Mouse (Mus musculus) CD8-positive naive resting alpha-beta T cell, adult 2 months (primary cell): ENCODE measurements around the gene Sh2b2.

Experiments used
- DNase-seq, 2 experiments: peaks; one replicate each; pipeline ENCODE4 v3.0.0; 2022; ENCODE audit warnings: low read depth in 2 of 2, low spot score in 2 of 2

Sh2b2 gene

DNA sequence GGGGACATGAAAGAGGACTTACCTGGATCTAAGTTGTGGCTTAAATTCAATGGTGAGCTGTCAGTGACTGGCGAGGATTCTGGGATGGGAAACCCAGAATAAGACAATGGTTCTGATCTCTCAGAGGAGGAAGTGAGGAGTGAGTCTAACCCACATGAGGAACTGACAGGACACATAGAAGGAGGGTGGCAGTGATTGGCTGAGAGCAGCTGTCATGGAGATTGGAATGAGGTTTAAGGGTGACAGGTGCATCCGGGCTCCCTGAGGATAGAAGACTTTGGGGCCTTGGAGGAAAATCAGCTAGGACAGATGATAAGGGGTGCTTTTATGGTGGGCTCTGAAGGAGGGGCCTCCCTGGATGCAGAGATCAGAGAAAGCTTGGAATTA, at the start of gene Sh2b2:
Sh2b2 (minus strand) TSS at position 105 of the 387 bp plus-strand sequence.
- no peak for DNase-seq

DNA sequence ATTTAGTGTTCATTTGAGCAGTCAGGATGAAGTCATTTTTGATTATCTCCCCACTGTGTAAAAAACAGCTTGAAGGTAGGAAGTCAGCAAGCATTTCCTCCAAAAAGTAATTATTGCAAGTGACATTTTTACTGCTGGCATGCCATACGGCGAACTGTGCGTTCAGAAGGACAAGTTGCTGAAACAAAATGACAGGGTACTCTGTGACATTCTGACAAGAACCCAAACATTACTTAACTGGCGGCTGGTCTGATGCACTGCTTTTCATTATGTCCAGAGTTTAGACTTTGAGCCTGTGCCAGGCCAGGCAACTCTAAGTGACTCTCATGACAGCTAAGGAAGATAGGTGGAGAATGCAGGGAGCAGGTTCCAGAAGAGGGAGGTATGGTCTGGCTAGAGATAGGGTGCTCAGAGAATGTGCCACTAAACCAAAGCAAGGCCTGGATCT, 46.6 kb upstream of the Sh2b2 start:
- DNase-seq: no peak

DNA sequence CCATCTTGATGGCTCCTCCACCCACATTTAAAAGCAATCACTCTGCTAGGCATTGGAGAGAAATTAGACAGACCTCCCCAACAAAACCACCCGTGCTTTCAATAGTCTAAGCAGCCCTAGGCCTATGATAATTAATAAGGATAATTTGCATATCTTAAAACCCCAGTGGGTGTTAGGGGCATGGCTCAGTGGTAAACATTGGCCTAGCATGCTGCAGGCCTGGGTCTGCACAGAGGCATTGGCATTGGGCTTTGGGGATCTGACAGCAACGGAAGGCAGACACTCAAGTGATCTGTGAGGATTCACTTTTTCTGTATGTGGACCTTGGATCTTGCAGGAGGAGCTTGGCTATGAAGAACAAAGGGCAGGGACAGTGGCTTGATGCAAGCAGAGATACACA, 46.0 kb upstream of the Sh2b2 start:
- no peak for DNase-seq

DNA sequence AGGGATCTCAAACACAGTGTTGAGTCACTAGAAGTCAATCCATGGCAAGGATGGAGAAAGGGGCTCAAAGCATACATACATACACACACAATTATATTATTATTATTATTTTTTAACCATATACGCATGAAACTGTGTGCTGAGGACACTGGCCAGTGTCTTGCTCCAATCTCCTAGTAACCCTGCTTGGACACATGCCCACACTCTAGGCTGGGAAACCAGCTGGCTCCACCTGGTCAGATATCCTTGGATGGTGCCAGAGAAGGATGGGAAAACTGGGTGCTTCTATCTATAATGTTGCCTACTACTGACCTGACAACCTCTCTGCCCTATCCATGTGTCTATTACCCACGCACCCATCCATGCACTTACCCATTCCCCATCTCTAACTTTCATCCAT, 45.2 kb upstream of the Sh2b2 start:
- no peak for DNase-seq

DNA sequence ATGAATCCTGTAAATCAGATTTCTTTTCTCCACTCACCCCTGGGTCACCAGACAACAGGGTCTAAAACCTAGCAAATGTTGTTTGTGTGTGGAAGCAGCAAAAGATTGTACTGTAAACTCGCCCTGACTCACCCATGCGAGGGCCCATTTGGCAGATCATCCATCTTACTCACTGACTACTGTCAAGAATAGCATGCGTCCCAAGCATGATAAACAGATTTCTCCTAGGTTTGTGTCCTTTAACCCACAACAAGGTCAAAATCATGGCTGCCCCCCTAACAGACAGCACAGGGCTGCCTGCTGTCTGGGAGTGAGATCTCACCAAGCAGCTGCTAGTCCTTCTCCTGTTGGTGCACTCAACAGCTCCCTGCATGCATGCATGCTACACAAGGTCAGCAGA, 43.4 kb upstream of the Sh2b2 start:
- DNase-seq: no peak

DNA sequence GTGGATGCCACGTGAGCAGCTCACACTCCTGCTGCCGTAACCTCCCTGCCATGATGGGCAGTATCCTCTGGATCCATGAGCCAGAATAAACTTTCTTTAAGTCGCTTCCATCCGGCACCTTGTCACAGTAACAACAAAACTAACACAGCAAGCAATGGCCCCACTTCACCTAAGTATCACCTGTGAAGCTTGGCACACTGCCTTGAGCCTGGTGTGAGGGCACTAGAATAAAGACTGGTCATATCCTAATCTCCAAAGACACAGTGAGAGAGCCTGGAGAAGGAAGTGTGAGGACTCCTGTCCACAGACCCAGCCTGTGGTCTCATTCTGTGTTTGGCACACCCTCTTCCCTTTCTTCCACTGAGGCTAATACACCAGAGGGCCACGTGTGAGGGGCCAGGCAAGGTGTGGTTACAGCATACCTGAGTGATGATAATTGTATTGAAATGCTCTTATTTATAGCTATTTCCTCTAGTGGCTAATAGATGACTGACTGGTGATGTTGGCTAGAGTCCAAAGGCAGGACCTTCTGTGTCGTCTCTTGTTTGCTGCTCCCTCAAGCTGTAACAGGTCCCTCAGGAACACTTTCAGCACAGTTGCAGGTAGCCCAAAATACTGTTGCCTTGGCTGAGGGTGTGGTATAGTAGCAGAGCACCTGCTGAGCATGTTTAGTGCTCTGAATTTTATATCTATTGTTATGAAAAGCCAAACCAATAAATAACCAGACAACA, 42.2 kb upstream of the Sh2b2 start:
- DNase-seq: no peak

DNA sequence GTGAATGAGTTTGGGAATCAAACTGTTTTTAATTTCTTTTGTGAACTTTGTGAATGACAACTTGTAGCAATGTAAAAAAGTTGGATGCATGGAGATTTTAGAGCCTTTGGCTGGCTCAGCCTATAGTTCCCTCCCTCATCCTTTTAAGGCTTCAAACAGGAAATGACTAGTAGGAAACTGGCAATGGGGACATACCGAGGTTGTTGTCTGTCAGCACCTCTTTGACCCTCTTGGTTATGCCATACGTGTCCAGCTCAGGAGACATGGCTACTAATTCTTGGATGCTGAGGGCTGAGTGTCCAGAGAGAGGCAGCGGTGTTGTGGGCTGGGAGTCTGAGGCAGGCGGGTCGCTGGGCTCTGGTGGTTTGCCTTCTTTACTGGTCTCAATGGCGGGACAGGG, 40.2 kb upstream of the Sh2b2 start:
- no peak for DNase-seq

DNA sequence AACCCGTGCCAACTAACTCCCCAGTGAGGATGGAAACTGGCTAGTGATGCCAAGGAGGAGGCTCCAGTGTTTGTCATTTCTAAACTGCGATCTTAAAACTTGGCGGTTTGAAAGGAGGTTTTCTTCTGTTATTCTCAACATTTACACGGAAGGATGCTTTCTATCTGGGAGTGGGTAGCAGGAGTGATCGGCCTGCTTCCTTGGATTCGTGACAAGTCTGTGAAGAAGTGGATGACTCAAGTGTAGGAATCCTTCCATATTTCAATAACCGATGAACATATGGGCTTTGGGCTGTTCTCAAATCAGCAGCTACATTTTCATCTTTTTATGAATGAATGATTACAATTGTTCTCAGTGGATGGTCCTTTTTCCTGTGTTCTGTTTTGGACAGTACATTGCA, 38.8 kb upstream of the Sh2b2 start:
- no peak for DNase-seq

DNA sequence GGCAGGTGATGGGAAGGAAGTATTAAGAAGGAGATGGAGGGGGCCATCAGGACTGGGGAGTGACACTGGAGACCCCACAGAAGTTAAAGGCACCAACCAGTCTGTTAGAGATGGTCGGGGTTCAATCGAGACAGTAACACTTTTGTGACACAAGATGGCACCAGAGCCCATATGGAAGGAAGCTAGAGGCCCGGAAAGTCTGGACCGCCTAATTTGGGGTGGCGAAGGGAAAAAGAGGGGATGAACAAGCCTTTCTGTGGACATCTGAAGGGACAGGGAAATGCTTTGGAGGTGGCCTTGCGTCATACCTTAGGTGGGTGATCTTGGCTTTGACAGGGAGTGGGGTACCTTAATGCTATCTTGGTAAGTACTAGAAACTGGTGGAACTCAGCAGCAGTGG, 35.0 kb upstream of the Sh2b2 start:
- DNase-seq: no peak

DNA sequence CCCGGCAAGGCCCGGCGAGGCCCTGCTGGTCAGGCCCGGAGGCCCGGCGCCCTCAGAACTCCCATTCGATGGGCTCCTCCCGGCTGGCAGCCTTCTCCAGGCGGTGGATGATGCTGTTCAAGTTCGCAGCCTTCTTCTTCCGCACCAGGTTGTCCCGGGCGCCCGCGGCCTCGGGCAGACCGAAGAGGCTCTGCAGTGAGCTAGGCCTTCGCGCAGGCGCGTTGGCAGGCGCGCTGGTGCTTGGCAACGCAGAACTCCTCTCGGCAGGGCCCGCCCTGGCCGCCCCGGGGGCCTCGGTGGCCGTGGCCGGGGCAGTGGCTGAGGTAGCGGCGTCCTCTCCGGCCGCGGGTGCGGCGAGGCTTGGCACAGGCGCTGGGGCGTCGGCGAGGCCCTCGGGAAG, 28.4 kb upstream of the Sh2b2 start:
- DNase-seq: no peak

DNA sequence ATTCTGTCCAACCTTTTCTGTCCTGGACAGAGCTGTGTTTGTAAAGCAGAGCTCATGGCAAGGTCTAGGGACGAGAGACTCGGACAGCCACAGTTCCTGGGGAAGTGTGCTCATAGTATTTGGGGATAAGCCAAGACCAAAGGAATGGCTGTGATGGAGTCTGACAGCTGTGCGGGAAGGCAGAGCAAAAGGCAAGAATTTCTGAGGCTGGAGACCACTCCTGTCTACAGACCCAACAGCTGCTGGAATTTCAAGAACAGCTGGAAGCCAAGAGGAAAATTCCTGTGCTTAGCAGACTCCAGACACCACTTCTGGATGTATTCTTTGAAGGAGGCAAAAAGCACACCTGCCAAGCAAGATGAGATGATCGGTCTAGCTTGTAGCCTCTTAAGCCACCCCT, 23.6 kb upstream of the Sh2b2 start:
- DNase-seq: no peak

DNA sequence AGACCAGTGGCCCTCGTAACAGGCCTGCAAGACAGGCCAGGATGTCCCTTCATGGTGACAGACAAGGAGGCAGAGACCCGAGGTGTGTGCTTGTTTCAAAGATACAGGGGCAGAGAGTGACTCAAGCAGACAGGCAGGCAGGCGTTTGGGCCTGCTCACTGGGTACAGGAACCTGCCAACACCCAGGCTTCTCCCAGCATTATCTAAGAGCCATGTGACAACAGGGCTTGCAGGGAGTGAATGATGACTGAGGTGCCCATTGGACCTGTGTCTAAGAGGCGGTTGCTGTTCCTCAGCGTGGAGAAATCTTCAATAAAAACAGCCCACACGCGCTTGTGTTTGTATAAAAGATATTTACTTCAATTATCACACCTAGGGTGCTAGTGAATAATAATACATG, 19.7 kb upstream of the Sh2b2 start:
- no peak for DNase-seq

DNA sequence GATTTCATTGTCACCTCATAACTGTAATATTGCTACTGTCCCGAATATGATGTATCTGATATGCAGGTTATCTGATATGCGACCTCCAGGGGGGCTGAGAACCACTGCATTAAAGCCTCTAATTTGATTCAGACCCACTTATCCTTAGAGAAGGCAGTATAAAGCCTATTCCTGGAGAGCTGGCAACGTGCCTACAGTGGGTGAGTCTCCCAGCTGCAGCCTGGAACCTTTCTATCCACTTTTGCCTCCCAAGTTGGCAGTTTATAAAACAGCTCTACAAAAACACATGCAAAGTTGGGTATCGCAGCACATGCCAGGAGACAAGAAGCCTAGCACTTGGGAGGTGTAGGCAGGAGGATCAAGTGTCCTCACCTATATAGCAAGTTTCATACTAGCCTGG, 17.0 kb upstream of the Sh2b2 start:
- no peak for DNase-seq

DNA sequence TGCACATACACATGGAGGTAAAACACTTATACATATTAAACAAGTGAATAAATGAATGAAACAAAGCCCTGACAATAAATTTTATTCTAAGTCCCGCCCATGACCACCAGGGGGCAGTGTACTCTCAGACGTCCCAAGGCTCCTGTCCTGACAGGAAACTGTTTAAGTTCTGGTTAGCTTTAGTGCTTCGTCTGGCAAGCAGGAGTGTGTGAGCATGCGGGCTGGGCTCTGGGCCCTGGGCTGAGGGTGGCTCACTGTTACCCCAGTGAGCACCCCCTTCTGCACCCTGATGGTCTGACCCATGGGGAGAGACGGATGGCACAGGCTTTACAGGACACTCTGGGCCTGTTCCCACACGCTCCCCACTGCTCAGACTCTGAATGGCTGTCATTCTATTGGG, 12.6 kb upstream of the Sh2b2 start:
- DNase-seq: peak; percentile 64 to 68

DNA sequence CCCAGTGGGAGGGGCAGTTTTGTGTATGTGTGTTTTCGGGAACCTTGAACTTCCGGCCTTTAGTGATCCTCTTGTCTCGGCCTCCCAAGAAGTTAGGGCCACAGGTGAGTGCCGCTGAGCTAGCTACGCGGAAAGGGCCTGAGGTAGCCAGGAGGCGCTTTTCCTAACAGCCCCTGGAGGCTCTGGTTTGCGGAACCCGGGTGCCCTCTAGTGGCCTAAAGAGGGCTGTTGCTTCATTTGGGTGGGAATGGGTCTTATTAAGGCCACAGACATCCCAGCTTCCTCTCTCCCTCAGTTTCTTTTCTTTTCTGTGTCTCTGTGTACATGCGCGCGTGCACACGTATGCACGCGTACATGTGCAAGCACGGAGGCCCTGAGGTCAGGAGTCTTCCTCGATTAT, 6.5 kb upstream of the Sh2b2 start:
- peak; percentile 54 to 65 for DNase-seq

DNA sequence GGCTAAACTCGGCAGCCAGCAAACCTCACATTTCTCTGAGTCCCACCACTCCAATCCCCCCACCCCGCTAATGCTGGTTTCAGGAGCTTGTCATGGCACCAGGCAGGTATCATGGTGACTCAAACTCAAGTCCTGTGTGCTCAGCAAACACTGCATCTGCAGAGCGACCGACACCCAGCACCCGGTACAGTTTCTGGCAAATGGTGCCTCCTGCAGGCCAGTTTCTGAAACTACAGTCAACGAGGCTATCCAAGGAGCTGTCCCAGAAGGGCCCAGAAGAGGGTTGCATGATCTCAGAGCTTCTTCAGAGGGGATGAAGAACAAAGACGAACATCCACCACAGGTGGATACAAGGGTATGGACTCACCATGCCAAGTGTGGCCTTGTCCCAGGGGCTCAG, 4.6 kb upstream of the Sh2b2 start:
- DNase-seq: no peak

DNA sequence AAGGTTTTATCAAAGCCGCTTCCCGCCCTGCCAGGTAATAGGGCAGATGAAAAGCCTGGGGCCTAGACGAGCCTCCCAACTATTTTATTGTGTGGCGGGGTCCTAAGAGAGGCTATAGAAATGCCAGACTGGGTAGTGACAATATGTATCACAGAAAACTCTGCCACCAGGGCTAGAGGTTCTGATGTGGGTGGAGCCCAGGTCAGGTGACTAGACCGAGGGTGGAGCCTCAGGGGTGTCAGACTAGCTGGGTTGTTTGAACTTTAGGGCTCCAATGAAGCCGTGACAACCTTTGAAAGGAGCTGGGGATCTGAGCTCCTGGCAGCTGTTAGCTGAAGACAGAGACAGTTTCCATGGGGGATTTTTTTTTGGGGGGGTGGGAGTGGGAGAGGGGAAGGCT, 2.1 kb upstream of the Sh2b2 start:
- DNase-seq: no peak

DNA sequence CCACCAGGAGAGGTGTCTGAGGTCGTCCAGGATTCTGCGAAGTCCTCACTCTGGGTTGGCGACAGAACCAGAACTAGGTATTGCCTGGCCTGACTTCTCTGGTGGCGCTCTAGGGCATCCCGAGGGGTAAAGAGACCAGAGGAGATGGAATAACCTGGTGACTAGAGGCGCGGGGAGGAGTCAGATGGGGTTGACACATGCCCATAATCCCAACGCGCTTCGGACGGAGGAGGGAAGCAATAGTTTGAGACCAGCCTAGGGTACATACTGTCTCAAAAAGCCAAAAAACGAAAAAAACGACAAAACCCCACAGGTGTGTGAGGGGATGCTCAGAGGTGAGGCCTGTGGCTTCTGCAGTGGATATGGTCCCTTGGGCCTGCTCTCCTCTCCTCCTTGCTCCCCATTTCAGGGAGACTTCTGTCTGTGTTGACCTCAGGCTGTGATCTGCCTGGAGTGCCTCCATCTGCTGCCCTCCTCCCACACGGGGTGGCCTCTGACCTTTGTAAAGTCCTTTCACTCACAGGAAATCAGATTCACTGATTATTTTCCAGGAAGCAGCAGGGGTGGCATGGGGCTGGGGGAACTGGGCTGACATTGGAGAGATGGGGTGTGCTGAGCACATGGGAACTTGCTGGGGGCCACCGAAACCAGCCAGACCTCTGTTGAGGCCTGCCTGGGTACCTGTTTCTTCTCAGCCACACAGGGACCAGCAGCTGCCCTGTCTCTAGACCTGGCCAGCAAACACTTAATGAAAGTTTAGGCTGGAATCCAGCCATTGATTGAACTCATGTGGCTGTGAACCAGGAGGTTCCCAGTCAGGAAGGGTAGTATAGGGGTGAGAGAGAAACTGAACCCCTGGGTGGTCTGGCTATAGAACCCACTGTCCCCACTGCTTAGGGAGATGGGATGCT, 560 bp downstream of the Sh2b2 start:
- no peak for DNase-seq

DNA sequence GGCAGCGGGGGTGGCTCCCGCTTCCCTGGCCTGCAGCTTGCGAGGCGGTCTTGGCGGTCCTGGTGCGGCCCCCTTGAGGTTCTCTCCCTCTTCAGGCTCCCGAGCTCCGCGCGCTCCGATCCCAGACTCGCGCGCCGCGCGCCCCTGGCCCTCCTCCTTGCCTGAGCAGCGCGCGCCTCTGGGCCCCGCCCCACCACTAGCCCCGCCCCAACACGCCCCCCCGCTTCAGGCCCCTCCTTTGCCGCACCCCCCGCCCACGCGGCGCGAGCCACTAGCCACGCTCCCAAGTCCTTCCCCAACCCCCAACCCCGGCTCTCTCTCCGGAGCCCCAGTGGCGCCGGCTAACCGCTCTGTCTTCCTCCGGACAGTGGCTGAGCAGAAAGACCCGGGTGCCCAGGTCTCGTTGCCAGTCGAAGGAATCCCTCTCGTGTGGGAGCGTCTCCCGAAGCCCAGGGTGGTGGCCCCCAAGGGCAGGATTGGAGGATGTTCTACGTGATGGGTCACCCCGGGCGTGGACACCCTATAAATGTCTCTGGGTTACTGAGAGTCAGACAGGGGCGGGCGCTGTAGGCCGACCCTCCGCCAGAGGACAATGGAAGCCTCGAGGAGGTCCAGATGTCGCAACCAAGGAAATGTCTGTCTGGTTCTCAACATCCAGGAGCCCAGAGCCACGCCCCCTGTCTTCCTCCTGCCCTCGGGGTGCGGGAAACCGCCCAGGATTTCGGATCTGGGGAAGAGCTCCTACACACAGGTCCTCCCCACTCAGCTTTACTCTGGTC, 1.4 kb downstream of the Sh2b2 start:
- DNase-seq: peak; percentile 16 to 23

DNA sequence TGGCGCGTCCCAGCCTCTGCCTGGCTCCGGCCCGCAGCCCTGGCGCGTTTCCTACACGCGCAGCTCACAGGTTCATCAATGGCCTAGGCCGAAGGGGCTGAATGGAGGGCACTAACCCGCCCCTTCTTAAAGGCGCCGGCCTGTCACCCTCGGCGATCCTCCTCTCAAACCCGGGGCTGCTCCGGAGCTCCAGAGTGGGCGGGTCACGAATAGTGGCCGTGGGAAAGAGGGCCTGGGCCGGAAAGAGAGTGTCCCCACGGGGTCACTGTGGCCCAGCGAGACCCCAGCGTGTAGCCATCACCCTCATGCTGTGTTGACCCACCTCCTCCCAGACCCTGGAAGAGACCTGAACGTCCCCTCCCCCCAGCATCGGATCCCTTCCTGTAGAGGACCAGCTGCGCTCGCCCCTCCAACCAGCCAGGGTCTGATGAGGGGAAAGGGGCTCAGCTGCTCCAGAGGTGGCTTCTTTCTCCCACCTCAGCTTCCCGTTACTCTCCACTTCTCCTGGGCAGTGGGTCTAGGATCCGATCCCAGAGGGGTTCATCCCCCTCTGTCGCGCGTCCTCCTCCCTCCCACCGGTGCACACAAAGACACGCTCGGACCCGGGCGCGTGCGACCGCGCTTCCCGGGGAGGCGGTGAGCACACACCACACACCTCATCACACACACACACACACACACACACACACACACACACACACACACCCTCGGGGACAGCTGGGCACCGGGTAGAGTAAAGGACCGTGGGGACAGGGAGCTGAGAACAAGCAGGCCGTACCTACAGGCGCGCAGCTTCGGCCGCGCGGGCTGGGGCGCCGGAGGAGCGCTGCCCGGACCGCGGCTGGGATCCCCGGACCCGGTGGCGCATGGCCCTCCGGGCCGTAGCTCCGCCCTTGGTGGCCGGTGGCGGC, 2.2 kb downstream of the Sh2b2 start:
- DNase-seq: no peak

DNA sequence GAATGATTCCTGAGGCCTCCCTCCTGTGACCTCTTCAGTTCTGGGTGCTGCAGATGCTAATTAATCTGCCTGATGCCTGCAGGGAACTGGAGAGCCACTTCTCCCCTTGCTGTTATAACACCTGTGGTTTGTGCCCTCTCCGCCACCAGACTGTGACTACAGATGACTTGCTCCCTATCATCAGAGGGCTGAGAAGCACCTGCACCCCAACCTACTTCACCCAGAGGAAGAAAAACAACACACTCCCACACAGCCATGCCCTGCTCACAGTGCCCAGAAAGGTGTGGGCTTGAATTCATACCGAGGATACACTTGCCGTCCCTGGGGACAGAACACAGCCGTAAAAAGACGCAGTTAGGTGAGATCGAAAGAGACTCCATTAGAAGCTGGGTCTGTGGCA, 5.2 kb downstream of the Sh2b2 start:
- no peak for DNase-seq
